Mouse (Mus musculus): ENCODE data around the gene Tnnt3. TPM values are rescaled to one million over a fixed set of nuclear protein-coding genes. Genes with fewer than 3 reads are reported as not detected.

The Tnnt3 gene
- polyA plus RNA-seq (2015; fragmentation: Illumina TruSeq; extraction: RNeasy Lipid Tissue Mini Kit (QIAGEN cat#74804); ENCODE audit: insufficient read depth, low replicate concordance) = 5.0 TPM

DNA sequence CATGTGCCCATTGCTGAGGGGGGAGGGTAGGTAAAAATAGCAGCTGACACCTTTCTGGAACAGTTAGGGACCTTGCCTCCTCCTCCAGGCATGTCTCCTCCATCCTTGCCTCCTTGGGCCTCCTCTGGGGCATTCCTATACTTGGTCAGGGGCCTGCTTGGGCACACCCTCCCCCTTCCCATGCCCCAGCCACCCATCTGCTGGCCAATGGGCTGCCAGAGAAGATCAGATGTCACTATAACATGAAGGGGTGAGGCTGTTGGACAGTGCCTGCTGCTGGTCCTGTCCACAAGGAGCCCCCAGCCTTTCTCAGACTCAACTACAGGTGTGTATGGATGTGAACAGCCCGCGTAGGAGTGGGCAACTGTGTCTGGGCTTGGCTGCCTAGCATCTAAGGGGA lies at the start of gene Tnnt3:
Tnnt3 (plus strand) TSS at position 262 of the 400 bp plus-strand sequence.

GRCm38 (mm10) chr7:142460636-142461077 lies 38.0 kb upstream of the Tnnt3 start, which contains the start of gene Lsp1:
Lsp1 (plus strand) TSS chr7:142460809.

GRCm38 (mm10) chr7:142532671-142533058 lies 34.0 kb downstream of the Tnnt3 start, which contains the start of gene Mrpl23:
Mrpl23 (plus strand) TSS chr7:142532686.

Other genes starting within 250 kb of the Tnnt3 start
- gene Gm2431, start 240.5 kb upstream of the Tnnt3 start, polyA plus RNA-seq (2015; fragmentation: Illumina TruSeq; extraction: RNeasy Lipid Tissue Mini Kit (QIAGEN cat#74804); ENCODE audit: insufficient read depth, low replicate concordance) = not detected
- gene Gm4559, start 224.5 kb upstream of the Tnnt3 start, polyA plus RNA-seq (2015; fragmentation: Illumina TruSeq; extraction: RNeasy Lipid Tissue Mini Kit (QIAGEN cat#74804); ENCODE audit: insufficient read depth, low replicate concordance) = not detected
- gene Krtap5-1, start 201.7 kb upstream of the Tnnt3 start, polyA plus RNA-seq (2015; fragmentation: Illumina TruSeq; extraction: RNeasy Lipid Tissue Mini Kit (QIAGEN cat#74804); ENCODE audit: insufficient read depth, low replicate concordance) = not detected
- not detected for gene Krtap5-4, start 195.3 kb upstream of the Tnnt3 start, polyA plus RNA-seq (2015; fragmentation: Illumina TruSeq; extraction: RNeasy Lipid Tissue Mini Kit (QIAGEN cat#74804); ENCODE audit: insufficient read depth, low replicate concordance)
- gene Ifitm10, start 125.1 kb upstream of the Tnnt3 start, polyA plus RNA-seq (2015; fragmentation: Illumina TruSeq; extraction: RNeasy Lipid Tissue Mini Kit (QIAGEN cat#74804); ENCODE audit: insufficient read depth, low replicate concordance) = 3.0 TPM
- 0.93 TPM for gene Gm49369, start 116.2 kb upstream of the Tnnt3 start, polyA plus RNA-seq (2015; fragmentation: Illumina TruSeq; extraction: RNeasy Lipid Tissue Mini Kit (QIAGEN cat#74804); ENCODE audit: insufficient read depth, low replicate concordance)
- 310 TPM for gene Ctsd, start 110.8 kb upstream of the Tnnt3 start, polyA plus RNA-seq (2015; fragmentation: Illumina TruSeq; extraction: RNeasy Lipid Tissue Mini Kit (QIAGEN cat#74804); ENCODE audit: insufficient read depth, low replicate concordance)
- 0.32 TPM for gene Syt8, start 64.0 kb upstream of the Tnnt3 start, polyA plus RNA-seq (2015; fragmentation: Illumina TruSeq; extraction: RNeasy Lipid Tissue Mini Kit (QIAGEN cat#74804); ENCODE audit: insufficient read depth, low replicate concordance)
- gene Tnni2, start 57.0 kb upstream of the Tnnt3 start, polyA plus RNA-seq (2015; fragmentation: Illumina TruSeq; extraction: RNeasy Lipid Tissue Mini Kit (QIAGEN cat#74804); ENCODE audit: insufficient read depth, low replicate concordance) = 6.7 TPM
- gene Lsp1, start 38.0 kb upstream of the Tnnt3 start, polyA plus RNA-seq (2015; fragmentation: Illumina TruSeq; extraction: RNeasy Lipid Tissue Mini Kit (QIAGEN cat#74804); ENCODE audit: insufficient read depth, low replicate concordance) = 677 TPM
- 51.8 TPM for gene Mrpl23, start 33.9 kb downstream of the Tnnt3 start, polyA plus RNA-seq (2015; fragmentation: Illumina TruSeq; extraction: RNeasy Lipid Tissue Mini Kit (QIAGEN cat#74804); ENCODE audit: insufficient read depth, low replicate concordance)
- gene Igf2, start 168.0 kb downstream of the Tnnt3 start, polyA plus RNA-seq (2015; fragmentation: Illumina TruSeq; extraction: RNeasy Lipid Tissue Mini Kit (QIAGEN cat#74804); ENCODE audit: insufficient read depth, low replicate concordance) = 4.3 TPM
- gene Gm49394, start 171.1 kb downstream of the Tnnt3 start, polyA plus RNA-seq (2015; fragmentation: Illumina TruSeq; extraction: RNeasy Lipid Tissue Mini Kit (QIAGEN cat#74804); ENCODE audit: insufficient read depth, low replicate concordance) = not detected
- not detected for gene Ins2, start 244.5 kb downstream of the Tnnt3 start, polyA plus RNA-seq (2015; fragmentation: Illumina TruSeq; extraction: RNeasy Lipid Tissue Mini Kit (QIAGEN cat#74804); ENCODE audit: insufficient read depth, low replicate concordance)

Data from spleen, adult 10 weeks (tissue).